Comparison of ENCODE assay signal across 8 mouse cellular contexts in the genomic region with DNA sequence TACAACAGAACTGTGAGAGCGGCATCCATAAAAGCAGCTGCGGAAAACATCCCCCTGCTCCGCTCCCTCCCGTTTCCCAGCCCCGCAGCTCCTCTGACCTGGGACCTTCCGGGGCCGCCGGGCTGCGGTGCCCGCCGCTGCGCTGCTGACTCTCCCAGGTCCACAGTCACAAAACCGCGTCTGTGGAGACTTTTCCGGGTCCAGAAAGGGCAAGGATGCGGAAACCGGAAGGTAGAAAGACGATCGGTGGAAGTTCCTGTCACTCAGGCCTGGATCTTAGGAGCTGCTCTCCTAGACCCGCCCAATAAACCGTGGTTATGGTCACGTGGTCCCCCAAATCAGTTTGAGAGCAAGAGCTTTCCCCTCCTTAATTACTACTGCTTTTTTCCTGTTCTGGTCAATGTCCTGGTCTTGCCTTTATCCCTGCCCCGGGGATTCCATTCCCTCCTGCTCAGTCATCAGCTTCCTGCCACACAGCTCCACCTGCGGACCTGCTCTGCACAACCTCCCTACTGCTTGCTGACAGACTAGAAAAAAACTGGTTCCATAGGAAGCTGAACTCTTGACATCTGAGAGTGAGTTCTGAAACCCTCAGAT. TPM values are rescaled to one million over a fixed set of nuclear protein-coding genes. Genes with fewer than 3 reads are reported as not detected.
DNase-seq lines count a peak whose midpoint lies in the region; ATAC-seq and TF ChIP-seq lines count a peak whose summit lies in the region.
"Not testable (repeated sequence)": the region's sequence is repeated elsewhere in the genome, so short reads cannot be mapped to it uniquely, and the experiment has no call there.

Gene Zfp995 (minus strand): TSS at position 471 of the 597 bp plus-strand sequence.

- 0 out of 2 replicates have a peak, but pooled peaks have one; percentile 30 for TF ChIP-seq POLR2A in olfactory bulb, adult 2 months (IDR thresholded peaks at IDR 0.05; ENCODE audit: insufficient read depth, low read depth, low read length)

- H3K36me3 ChIP-seq in lung, embryonic 15.5 days = not testable (repeated sequence)

- H3K4me2 ChIP-seq in lung, embryonic 15.5 days = peak within 1 kb of the TSS; percentile 65

- TF ChIP-seq CTCF in olfactory bulb, adult 2 months (IDR thresholded peaks at IDR 0.05; ENCODE audit: insufficient read depth, low read depth, low read length) = not testable (repeated sequence)

- H3K9ac ChIP-seq in lung, embryonic 15.5 days = peak within 1 kb of the TSS; percentile 68

- H3K4me3 ChIP-seq in lung, embryonic 15.5 days = peak within 1 kb of the TSS; percentile 70
- peak within 1 kb of the TSS; percentile 94 for H3K4me3 ChIP-seq in olfactory bulb, adult 2 months (ENCODE audit: insufficient read depth, low read depth, low read length)

- WGBS in lung, embryonic 15.5 days = under 1% methylated on average over 24 of the region's 24 CpGs
- under 1% methylated on average over 24 of the region's 24 CpGs for WGBS in olfactory bulb, adult 2 months

- peak; percentile 94 to 95 for ATAC-seq in hematopoietic stem cell, adult 5-6 weeks (replicated peaks in 1 of 2; ENCODE audit: insufficient read depth in 1 of 2, low FRiP score in 2 of 2, low TSS enrichment in 1 of 2, low read depth in 1 of 2, poor library complexity in 2 of 2, severe bottlenecking in 2 of 2)
- peak; percentile 97 for ATAC-seq in lung, embryonic 15.5 days (ENCODE audit: borderline replicate concordance, extremely low read depth, low FRiP score, low TSS enrichment)

- not testable (repeated sequence) for H3K27me3 ChIP-seq in lung, embryonic 15.5 days

- not testable (repeated sequence) for H3K4me1 ChIP-seq in lung, embryonic 15.5 days; olfactory bulb, adult 2 months (ENCODE audit: control insufficient read depth, insufficient read depth, low read length)

- peak; percentile 22 for DNase-seq in MEL-GATA-1-ER (ENCODE audit: extremely low read depth, low read depth)
- DNase-seq in cerebellum, adult 8-10 months = peak; percentile 46
- peak; percentile 42 for DNase-seq in forelimb bud, embryonic 11.5 days (ENCODE audit: low read depth, low spot score)
- peak; percentile 9 for DNase-seq in layer of hippocampus, adult 9-10 months (ENCODE audit: low spot score)
- peak; percentile 72 for DNase-seq in thymus, postnatal 0 days (ENCODE audit: low spot score)

- not testable (repeated sequence) for H3K9me3 ChIP-seq in lung, embryonic 15.5 days

- H3K27ac ChIP-seq in lung, embryonic 15.5 days; olfactory bulb, adult 2 months (ENCODE audit: insufficient read depth, low read depth, low read length): not testable (repeated sequence)

RNA-seq across cellular contexts. Expression of gene Zfp995, which starts in this region (rescaled TPM):
- total RNA-seq in hematopoietic stem cell, adult 5-6 weeks (2017) = 3.4 and 6.3 TPM in 2 replicates
- polyA plus RNA-seq in lung, embryonic 15.5 days (2015; fragmentation: Nextera tagmentation; extraction: Ambion mirVana) = 5.1 and 6.4 TPM in 2 replicates
- polyA plus RNA-seq in olfactory bulb, adult 2 months (2012; ENCODE audit: insufficient read depth, insufficient read length, low replicate concordance, missing spikeins) = not detected in 2 replicates
- 14.5 and 17.0 TPM in 2 replicates for polyA plus RNA-seq in thymus, postnatal 0 days (2015; fragmentation: Nextera tagmentation; extraction: Ambion mirVana)

Comparison
In these comparisons a context has a peak if more than half of its experiments do, and no peak if none do; other contexts are left out.
1. DNase-seq: peak in every context shown above with its lines; median percentile 72 in thymus, postnatal 0 days; 46 in cerebellum, adult 8-10 months; 42 in forelimb bud, embryonic 11.5 days; 22 in MEL-GATA-1-ER; 9 in layer of hippocampus, adult 9-10 months.